Mouse (Mus musculus) activated CD4-positive, CD25-positive, alpha-beta regulatory T cell (primary cell): ENCODE results near the gene Zfand2b. TPM values are rescaled to one million over a fixed set of nuclear protein-coding genes. Genes with fewer than 3 reads are reported as not detected.

ENCODE experiments used
- polyA plus RNA-seq, 2 experiments: library from polyadenylated mRNA; unstranded; fragments of 100-300 nt; shearing (Covaris generic); gene quantifications; one replicate each; pipeline ENCODE4 v1.2.1; 2017

Gene Zfand2b
- polyA plus RNA-seq: 10 to 100 TPM; 69.6 to 84.5 TPM

GRCm38 (mm10) chr1:75168472-75169464 lies at the start of gene Zfand2b:
Zfand2b (plus strand) TSS chr1:75168646.

GRCm38 (mm10) chr1:75124346-75125321 lies 43.8 kb upstream of the Zfand2b start, which contains the start of gene Nhej1:
Nhej1 (minus strand) TSS chr1:75125200.

GRCm38 (mm10) chr1:75133421-75134207 lies 34.8 kb upstream of the Zfand2b start, which contains the start of gene Slc23a3:
Slc23a3 (minus strand) TSS chr1:75133890.

GRCm38 (mm10) chr1:75142301-75143261 lies 25.9 kb upstream of the Zfand2b start, which contains the start of the genes Cnppd1 and Retreg2:
Cnppd1 (minus strand) TSS chr1:75142711.
Retreg2 (plus strand) TSS chr1:75142778.

GRCm38 (mm10) chr1:75180105-75180590 lies 11.7 kb downstream of the Zfand2b start, which contains the start of gene Abcb6:
Abcb6 (minus strand) TSS chr1:75180392.

GRCm38 (mm10) chr1:75191622-75192402 lies 23.4 kb downstream of the Zfand2b start, which contains the start of the genes Ankzf1 and Atg9a:
Ankzf1 (plus strand) TSS chr1:75192151.
Atg9a (minus strand) TSS chr1:75192196.

GRCm38 (mm10) chr1:75210136-75211087 lies 42.0 kb downstream of the Zfand2b start, which contains the start of the genes Glb1l and Stk16:
Glb1l (minus strand) TSS chr1:75210813.
Stk16 (plus strand) TSS chr1:75210838.

GRCm38 (mm10) chr1:75219531-75219930 lies 51.1 kb downstream of the Zfand2b start, which contains the start of gene Tuba4a:
Tuba4a (minus strand) TSS chr1:75219865.

Other genes with a start within 250 kb of the Zfand2b start
- gene Cfap65, start 233.0 kb upstream of the Zfand2b start, polyA plus RNA-seq: not detected
- gene Ihh, start 217.0 kb upstream of the Zfand2b start, polyA plus RNA-seq: under 1 TPM in 1 of 2 experiments, not detected in 1; 0.25 TPM
- gene Nhej1, start 43.4 kb upstream of the Zfand2b start, polyA plus RNA-seq: 1 to 10 TPM; 7.1 to 8.1 TPM
- gene Slc23a3, start 34.8 kb upstream of the Zfand2b start, polyA plus RNA-seq: under 1 TPM; 0.43 to 0.50 TPM
- gene Cnppd1, start 25.9 kb upstream of the Zfand2b start, polyA plus RNA-seq: 100 to 1,000 TPM; 145 to 164 TPM
- gene Retreg2, start 25.9 kb upstream of the Zfand2b start, polyA plus RNA-seq: 100 to 1,000 TPM in 1 of 2 experiments, 10 to 100 TPM in 1; 80.2 to 109 TPM
- 1 to 10 TPM; 2.4 to 6.6 TPM for gene Abcb6, start 11.7 kb downstream of the Zfand2b start, polyA plus RNA-seq
- 10 to 100 TPM; 25.2 to 30.8 TPM for gene Ankzf1, start 23.5 kb downstream of the Zfand2b start, polyA plus RNA-seq
- gene Atg9a, start 23.6 kb downstream of the Zfand2b start, polyA plus RNA-seq: 10 to 100 TPM; 21.3 to 23.5 TPM
- gene Glb1l, start 42.2 kb downstream of the Zfand2b start, polyA plus RNA-seq: 10 to 100 TPM in 1 of 2 experiments, 1 to 10 TPM in 1; 8.6 to 14.6 TPM
- 100 to 1,000 TPM in 1 of 2 experiments, 10 to 100 TPM in 1; 92.3 to 125 TPM for gene Stk16, start 42.2 kb downstream of the Zfand2b start, polyA plus RNA-seq
- gene Tuba4a, start 51.2 kb downstream of the Zfand2b start, polyA plus RNA-seq: 100 to 1,000 TPM; 213 to 315 TPM
- not detected for gene A630095N17Rik, start 63.5 kb downstream of the Zfand2b start, polyA plus RNA-seq
- 10 to 100 TPM; 10.8 to 14.4 TPM for gene Dnajb2, start 67.8 kb downstream of the Zfand2b start, polyA plus RNA-seq
- under 1 TPM; 0.18 to 0.71 TPM for gene Ptprn, start 95.9 kb downstream of the Zfand2b start, polyA plus RNA-seq
- not detected for gene Resp18, start 109.8 kb downstream of the Zfand2b start, polyA plus RNA-seq
- gene Dnpep, start 149.3 kb downstream of the Zfand2b start, polyA plus RNA-seq: 10 to 100 TPM; 71.2 TPM
- under 1 TPM in 1 of 2 experiments, not detected in 1; 0.16 TPM for gene Des, start 191.7 kb downstream of the Zfand2b start, polyA plus RNA-seq
- under 1 TPM; 0.29 to 0.54 TPM for gene Speg, start 206.7 kb downstream of the Zfand2b start, polyA plus RNA-seq